Mouse (Mus musculus): Measurements from ENCODE around the gene Slc23a3.

Gene Slc23a3

DNA sequence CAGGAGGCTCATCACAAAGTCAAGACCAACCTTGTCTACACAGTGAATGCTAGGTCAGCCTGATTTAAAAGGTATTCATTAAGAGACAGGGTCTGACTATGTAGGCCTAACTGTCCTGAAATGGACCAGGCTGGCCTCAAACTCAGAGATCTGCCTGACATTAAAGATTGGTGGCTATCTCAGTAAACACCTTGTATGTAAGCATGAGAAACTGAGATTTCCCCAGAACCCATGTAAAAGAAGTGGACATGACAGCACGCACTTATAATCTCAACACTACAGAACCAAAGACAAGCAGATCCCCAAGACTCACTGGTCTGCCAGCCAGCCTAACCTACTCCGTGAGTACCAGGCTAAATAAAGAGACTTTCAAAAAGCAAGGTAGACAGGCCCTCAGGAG lies 4.8 kb upstream of the Slc23a3 start:
- no peak for DNase-seq (ENCODE audit: inconsistent ontology term)

DNA sequence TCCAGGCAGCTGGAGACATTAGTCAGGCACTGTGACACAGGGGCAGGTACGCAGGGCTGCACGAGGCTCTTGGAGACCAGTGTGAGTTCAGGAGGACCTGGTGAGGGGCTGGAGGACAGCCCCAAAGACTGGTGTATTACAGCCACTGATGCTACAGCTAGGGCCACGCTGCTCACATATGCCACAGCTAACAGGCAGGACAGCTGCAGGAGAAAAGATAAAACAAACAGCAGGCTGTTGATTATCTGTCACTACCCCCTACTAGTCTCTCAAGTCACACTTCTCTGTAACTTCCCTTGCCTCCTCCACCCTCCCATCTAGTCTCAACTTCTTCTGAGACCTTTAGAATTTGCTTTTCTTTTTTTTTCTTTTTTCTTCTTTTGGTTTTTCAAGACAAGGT lies 3.0 kb upstream of the Slc23a3 start:
- DNase-seq (ENCODE audit: inconsistent ontology term), result no peak

DNA sequence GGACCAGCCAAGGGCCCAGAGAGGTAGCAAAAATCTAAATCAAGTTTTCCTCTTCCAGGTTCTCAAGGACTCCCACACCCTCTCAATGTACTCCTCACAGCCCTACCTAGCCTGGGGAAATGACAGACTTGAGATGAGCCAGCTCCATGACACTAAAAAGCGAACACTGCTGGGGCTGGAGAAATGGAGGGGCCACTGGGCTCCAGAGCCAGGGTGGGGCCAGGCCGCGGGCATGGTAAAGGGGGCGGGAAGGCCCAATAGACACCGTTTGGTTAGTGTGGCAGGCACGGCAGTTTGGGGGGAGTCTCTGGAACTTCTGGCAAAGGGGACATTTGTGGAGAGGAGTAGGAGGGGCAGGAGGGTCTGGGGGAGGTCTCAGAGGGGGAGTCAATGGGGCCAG lies 2.6 kb upstream of the Slc23a3 start:
- no peak for DNase-seq (ENCODE audit: inconsistent ontology term)

DNA sequence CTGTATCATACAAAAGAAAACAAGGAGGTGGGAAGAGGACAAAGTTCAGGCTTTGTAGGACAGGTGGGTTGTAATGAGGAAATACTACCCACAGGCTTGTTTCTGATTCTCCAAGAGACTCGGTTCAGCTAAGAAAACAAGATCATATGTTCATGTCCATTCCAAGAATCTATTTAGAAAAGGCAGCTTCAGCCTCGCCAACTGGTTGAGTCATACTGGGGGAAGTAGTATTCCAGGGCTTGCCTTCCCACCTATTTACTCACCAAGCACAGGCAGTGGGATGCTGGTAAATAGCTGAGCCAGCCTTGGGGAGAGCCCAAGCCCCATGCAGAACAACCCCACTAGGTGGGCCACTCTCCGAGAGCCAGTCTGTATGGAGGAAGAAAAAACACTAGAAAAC lies 5.0 kb downstream of the Slc23a3 start:
- no peak for DNase-seq (ENCODE audit: inconsistent ontology term)

DNA sequence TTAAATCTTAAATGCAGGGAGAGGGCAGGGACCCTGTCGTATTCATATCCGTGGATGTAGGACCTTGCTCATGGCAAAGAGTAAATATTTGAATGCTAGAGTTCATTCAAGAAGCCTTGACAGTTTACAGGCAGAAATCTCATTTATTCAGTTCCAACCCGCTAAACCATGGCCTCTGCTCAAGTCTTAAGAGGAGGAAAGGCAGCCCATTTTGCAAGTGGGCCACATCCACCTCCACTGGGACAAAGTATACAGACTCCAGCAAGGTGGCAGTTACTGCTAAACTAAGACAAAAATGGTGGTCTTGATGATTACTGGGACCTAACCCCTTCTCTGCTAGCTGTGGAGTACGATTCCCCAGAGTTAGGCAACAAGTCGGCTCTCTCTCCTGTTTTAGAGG lies 8.3 kb downstream of the Slc23a3 start:
- DNase-seq (ENCODE audit: inconsistent ontology term), result no peak

DNA sequence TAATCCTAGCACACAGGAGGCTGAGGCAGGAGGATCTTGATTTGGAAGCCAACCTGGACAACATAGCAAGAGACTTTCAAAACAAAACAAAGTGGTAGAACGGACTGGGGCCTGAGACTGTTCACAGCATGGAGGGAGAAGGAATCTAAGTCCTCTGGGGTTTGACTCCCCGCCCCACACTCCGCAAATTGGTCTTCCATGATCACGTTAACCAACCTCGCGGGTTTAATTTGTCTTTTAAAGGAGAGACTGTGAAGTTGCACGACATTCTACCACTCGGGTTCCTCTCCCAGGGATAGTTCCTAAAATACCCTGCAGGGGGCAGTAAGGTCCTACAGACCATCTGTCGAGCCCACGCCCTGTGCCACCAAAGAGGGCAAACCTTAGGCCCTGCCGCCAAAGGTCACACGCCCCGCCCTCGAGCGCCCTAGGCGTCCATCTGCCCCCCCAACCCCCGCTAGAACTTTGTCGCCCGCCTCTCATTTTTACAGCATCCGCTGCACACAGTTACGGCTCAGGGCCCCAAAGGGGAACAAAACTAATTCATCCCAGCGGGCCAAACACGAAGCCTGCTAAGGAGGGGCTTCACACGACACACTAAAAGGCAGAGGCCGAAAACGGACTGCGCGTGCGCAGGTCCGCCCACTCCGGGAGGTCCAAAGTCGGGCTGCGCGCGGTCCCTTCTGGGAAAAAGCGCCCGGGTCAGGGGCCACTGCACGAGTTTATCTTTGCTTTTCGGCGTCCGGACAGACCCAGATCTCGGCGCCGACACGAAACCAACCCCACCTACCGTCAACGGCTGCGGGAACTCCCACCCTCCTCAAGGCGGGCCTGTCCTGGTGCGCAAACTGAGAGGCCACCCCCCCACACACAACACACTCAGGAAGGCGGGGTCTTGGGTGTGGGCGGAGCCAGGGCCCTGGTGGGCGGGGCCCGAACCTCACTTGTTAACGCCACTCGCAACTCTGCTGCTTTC lies 9.1 kb downstream of the Slc23a3 start, which contains the start of gene Nhej1:
Gene Nhej1, minus strand, starts transcription at position 855 of the 976 bp plus-strand sequence.
- peak; percentile 98 for DNase-seq (ENCODE audit: inconsistent ontology term)

DNA sequence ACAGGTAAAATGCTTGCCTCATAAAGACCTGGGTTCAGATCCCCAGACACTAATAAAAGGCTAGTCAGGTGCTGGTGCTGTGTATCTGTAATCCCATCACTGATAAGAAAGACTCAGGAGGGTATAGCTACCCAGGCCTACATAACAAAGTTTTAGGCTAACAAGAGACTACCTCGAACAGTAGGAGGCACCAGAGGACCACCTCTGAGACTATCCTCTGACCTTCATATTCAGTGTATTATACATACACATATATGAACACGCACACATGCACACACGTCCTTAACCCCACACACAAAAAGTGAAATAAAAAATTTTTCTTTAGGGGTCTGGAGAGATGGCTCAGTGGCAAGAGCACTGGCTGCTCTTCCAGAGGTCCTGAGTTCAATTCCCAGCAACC lies 11.5 kb downstream of the Slc23a3 start:
- DNase-seq (ENCODE audit: inconsistent ontology term), result no peak
